Mouse (Mus musculus) thymus, postnatal 36 days (tissue): ENCODE results near the gene Ccdc65.

Experiments used
- DNase-seq, 2 experiments: peaks; one replicate each; pipeline ENCODE4 v3.0.0; 2022; ENCODE audit warnings: mixed read lengths in 2 of 2

The Ccdc65 gene

DNA sequence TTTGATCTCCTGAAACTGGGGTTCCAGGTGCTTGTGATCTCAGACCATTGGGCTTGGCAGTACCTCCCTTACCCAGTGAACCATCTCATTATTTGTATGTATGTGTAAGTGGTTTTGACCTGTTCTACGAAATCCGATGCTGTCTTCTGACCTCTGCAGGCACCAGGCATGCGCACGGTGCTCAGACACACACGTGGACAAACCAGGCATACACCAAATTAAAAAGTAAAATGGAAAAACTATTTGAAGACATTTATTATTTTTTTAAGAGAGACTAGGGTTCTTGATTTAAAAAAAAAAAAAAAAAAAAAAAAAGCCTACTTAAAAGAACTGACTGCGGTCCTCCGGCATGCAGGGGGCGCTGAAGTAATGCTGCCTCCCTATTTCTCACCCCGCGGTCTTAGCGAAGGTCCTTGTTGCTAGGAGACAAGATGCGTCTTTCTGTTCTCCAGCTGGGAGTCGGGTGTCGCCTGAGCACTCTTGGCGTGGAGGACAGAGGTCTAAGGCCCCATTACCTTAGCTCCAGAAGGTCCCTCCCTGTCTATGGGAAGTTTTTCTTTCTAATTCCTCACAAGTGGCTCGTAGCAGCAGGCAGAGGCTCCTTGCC, at the start of gene Ccdc65:
Ccdc65 (plus strand) TSS at position 442 of the 607 bp plus-strand sequence.
- peak; percentile 62 to 65 for DNase-seq

DNA sequence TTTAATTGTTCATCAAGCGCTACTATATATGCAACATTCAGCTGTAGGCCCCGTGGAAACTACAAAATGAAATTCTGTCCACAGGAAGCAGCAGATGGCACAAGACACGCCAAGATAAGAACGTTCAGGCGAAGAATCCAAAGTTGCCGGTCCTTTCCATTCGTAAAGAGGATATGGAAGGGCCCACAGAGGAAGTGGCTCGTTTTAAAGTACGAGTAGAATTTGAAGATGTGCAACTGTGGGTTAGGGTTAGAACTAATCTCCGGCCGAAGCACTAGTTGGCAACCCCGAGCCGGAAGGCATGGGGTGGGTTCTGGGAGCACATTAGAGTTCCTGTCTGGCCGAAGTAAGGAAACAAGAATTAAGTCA, 45.8 kb upstream of the Ccdc65 start:
- DNase-seq = no peak

- DNase-seq = peak; percentile 92 to 95
Observed at GRCm38 (mm10) chr15:98662567-98663545, 45.2 kb upstream of the Ccdc65 start, which contains the start of gene Ddx23. TSS of gene Ddx23 (minus strand) at chr15:98662894.

DNA sequence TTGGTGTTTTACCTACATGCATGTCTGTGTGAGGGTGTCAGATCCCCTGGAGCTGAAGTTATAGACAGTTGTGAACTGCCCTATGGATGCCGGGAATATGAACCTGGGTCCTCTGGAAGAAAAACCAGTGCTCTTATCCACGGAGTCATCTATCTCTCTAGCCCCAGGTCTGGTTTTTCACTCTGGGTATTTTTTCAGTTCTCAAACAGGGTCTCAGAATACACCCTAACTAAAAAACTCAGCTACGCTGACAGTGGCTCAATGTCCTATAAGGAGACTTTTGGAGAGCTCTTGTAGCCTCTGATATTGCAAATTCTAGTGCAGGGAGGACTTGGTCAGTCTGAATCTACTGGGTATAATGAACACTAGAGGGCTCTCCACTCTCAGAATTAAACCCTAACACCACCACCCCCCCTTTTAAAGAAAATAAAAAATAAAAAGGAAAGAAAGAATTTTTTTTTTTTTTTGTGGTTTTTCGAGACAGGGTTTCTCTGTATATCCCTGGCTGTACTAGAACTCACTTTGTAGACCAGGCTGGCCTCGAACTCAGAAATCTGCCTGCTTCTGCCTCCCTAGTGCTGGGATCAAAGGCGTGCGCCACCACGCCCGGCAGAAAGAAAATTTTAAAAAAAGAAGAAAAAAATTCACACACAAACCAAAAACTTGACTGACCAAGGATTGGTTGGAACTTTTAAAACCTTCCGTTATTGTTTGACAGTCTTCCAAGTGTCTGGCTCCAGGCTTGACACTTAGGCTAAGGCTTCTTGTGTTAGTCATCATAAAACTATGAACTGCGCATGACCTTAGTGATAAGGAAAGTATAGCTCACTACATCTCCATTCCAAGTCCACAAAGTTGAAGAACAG, 43.7 kb upstream of the Ccdc65 start:
- DNase-seq = no peak

GRCm38 (mm10) chr15:98672592-98672991, 35.4 kb upstream of the Ccdc65 start:
- no peak for DNase-seq

- no peak for DNase-seq
Observed at GRCm38 (mm10) chr15:98673732-98674131, 34.3 kb upstream of the Ccdc65 start.

GRCm38 (mm10) chr15:98674284-98674993, 33.6 kb upstream of the Ccdc65 start:
- no peak for DNase-seq

- DNase-seq = no peak
Observed at GRCm38 (mm10) chr15:98674994-98675545, 32.9 kb upstream of the Ccdc65 start.

- DNase-seq = no peak
Observed at GRCm38 (mm10) chr15:98675634-98676250, 32.3 kb upstream of the Ccdc65 start.

DNA sequence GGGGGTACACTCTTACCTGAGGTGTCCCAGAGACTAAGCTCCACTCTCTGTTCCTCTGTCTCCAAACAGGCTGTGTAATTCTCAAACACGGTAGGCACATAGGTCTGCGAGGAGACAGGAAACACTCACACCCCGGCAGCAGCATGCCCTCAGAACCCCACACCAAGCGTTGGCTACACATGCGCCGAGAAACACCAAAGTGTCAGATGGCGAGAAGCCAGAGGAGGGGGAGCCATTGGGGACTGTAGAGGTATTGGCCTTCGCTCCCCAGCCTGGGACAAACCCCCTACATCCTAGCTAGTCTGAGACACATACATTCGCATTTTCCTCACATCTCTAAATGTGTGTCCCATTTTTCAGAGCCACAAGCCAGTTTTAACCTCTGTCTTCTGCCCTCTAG, 31.5 kb upstream of the Ccdc65 start:
- peak; percentile 20 to 28 for DNase-seq

- DNase-seq = peak; percentile 67 to 73
Observed at GRCm38 (mm10) chr15:98676940-98677728, 30.9 kb upstream of the Ccdc65 start, which contains the start of gene Rnd1. TSS of gene Rnd1 (minus strand) at chr15:98677461.

- DNase-seq = no peak
Observed at GRCm38 (mm10) chr15:98677977-98678376, 30.0 kb upstream of the Ccdc65 start.

DNA sequence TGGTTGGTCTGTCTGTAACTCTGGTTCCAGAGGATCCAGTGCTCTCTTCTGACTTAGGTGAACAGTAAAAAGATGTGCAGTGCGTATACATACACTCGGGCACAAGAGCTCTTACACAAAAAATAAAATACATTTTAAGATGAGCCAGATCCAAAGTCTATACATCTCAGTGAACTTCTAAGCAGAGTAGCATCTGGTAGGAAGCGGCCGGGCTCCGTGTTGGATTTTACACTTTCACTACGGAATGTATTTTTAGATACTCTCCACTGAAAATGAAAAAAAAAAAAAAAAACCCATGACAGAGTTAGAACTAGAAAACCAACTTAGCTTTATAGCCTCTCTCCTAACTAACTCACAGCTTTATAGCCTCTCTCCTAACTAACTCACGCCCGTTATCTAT, 27.3 kb upstream of the Ccdc65 start:
- no peak for DNase-seq

- DNase-seq = no peak
Observed at GRCm38 (mm10) chr15:98681633-98682032, 26.4 kb upstream of the Ccdc65 start.

GRCm38 (mm10) chr15:98683177-98683576, 24.8 kb upstream of the Ccdc65 start:
- DNase-seq = no peak

DNA sequence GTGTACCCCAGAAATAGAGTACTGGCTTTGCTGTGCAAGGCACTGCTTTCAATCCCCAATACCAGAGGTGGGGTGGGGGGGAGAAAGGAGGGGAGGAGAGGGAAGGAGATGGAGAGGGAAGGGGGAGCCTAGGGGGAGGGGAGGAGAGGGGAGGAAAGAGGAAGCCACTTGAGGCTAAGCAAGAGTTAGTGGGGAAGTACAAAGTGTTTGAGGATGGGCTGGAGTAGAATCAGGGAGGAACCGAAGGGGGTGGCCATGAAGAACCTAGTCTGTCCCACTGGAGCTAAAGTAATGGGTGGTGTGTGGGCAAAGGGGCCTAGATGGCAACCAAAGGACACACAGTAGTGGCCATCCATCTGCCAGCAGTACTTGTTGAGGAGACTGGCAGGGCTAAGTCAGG, 24.3 kb upstream of the Ccdc65 start:
- DNase-seq = no peak

GRCm38 (mm10) chr15:98685926-98686325, 22.1 kb upstream of the Ccdc65 start:
- no peak for DNase-seq

DNA sequence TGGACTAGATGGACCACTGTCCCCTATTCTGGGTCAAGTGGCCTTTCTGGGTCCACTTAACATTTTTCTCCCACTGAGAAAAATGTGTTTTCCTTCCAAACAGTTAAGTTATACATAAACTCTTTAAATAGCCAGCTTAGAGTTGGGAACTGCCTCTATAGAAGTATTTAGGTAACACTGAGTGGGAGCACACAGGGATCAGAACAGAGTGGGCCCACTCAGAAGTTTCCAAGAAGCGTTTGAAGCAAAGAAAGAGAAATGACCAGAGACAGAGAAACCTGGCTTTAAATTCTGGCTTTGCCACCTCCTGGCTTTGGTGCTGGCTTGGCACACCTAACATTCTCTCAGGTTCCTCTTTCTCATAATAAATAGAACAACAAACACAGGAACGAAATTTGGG, 18.3 kb upstream of the Ccdc65 start:
- DNase-seq = no peak

GRCm38 (mm10) chr15:98691486-98692147, 16.4 kb upstream of the Ccdc65 start:
- no peak for DNase-seq

DNA sequence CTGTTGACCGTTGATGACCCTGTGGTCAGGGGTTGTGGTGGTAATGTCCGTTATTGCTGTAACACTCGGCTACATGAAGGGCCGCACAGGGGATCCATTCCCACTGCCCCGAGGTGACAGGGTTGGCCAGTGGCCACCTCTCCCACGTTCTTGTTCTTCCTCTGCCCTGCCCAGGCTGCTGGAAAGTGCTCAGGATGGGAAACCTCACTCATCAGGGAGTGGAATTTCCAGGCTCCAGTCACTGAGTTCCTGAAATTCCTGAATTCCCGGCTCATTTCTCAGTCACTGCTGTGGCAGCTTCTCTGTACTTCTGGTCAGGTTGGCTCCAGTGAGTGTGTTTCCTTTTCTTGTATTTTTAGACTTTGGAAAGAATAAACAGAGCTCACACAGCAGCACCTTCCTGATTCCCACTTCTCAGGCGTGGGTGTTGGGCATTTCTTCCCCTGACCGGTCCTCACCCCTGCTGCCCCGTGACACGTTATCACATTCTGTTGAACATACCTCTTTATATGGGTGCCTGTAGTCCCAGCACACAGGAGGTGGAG, 15.8 kb upstream of the Ccdc65 start:
- no peak for DNase-seq
